Mouse (Mus musculus) kidney, embryonic 14.5 days (tissue): ENCODE measurements at regions not wholly inside any gene's neighbourhood (a gene's known extent, or its start where the extent isn't known, plus 50 kb on each side); places are given as distances from the start of the nearest gene placed in this dataset.

Source experiments
- ATAC-seq: fragments of 200-750 bp; cut with Nextera tagmentation; 2 replicates; pipeline ENCODE4 v1.8.0; 2017; ENCODE audit warnings: moderate number of reproducible peaks, mild to moderate bottlenecking, moderate TSS enrichment, moderate library complexity; ENCODE audit not compliant: low FRiP score, low TSS enrichment
- H3K27ac ChIP-seq: fragments of 300-500 bp; sonication (generic); 2 replicates; pipeline ENCODE4 v1.5.1; 2014; ENCODE audit warnings: low read depth, mild to moderate bottlenecking, low read length, moderate library complexity, mixed read lengths
- H3K27me3 ChIP-seq: fragments of 300-500 bp; sonication (generic); 2 replicates; pipeline ENCODE4 v1.6.1; 2014; ENCODE audit warnings: mild to moderate bottlenecking, low read length; ENCODE audit not compliant: control insufficient read depth, insufficient read depth
- H3K36me3 ChIP-seq: fragments of 300-500 bp; sonication (generic); 2 replicates; pipeline ENCODE4 v1.6.1; 2014; ENCODE audit warnings: low read length, mixed read lengths; ENCODE audit not compliant: control insufficient read depth, insufficient read depth
- H3K4me1 ChIP-seq: fragments of 300-500 bp; sonication (generic); 2 replicates; pipeline ENCODE4 v1.6.1; 2014; ENCODE audit warnings: low read length, mixed read lengths; ENCODE audit not compliant: control insufficient read depth, insufficient read depth
- H3K4me2 ChIP-seq: fragments of 300-500 bp; sonication (generic); replicated peaks from 2 replicates; pipeline ENCODE4 v1.6.1; 2014; ENCODE audit warnings: low read depth, mild to moderate bottlenecking, low read length
- H3K4me3 ChIP-seq: fragments of 300-500 bp; sonication (generic); 2 replicates; pipeline ENCODE4 v1.5.1; 2014; ENCODE audit warnings: mild to moderate bottlenecking, low read length
- H3K9ac ChIP-seq: fragments of 300-500 bp; sonication (generic); 2 replicates; pipeline ENCODE4 v1.6.1; 2014; ENCODE audit warnings: low read depth, mild to moderate bottlenecking, low read length, moderate library complexity
- H3K9me3 ChIP-seq: fragments of 300-500 bp; sonication (generic); 2 replicates; pipeline ENCODE4 v1.6.1; 2016; ENCODE audit warnings: low read length; ENCODE audit not compliant: control insufficient read depth
- WGBS: fragments of 180-500 bp; shearing (Covaris S2); extraction: QIAGEN DNeasy Blood & Tissue Kit; methylation state at CpG from one replicate; pipeline ENCODE4 v1.1.7; 2014; 5-methylcytosine and 5-hydroxymethylcytosine counted together

GRCm38 (mm10) chr1:80874140-80874849 is 116.0 kb upstream of the Dock10 start:
- 63% methylated on average over 4 of the region's 4 CpGs for WGBS
- no peak for ATAC-seq
- Histone ChIP-seq H3K4me1 (no peaks in the 10 kb centered on the region), H3K9ac (no peak overlapping the region), H3K27ac (no peak overlapping the region), H3K4me2 (no peak overlapping the region), H3K36me3 (no peaks in the 10 kb centered on the region), H3K27me3 (no peaks in the 10 kb centered on the region), H3K4me3 (no peak overlapping the region), H3K9me3 (no peaks in the 10 kb centered on the region)

GRCm38 (mm10) chr1:80873596-80873995 is 115.3 kb upstream of the Dock10 start:
- WGBS, result 82% methylated on average over 2 of the region's 2 CpGs
- ATAC-seq, result no peak

GRCm38 (mm10) chr1:80868805-80869204 is 110.5 kb upstream of the Dock10 start:
- H3K36me3 ChIP-seq, result no peaks in the 10 kb centered on the region
- H3K27me3 ChIP-seq, result no peaks in the 10 kb centered on the region
- no peaks in the 10 kb centered on the region for H3K9me3 ChIP-seq
- no peak overlapping the region for H3K9ac ChIP-seq
- ATAC-seq, result no peak
- H3K4me1 ChIP-seq, result no peaks in the 10 kb centered on the region
- H3K4me3 ChIP-seq, result no peak overlapping the region
- H3K27ac ChIP-seq, result no peak overlapping the region
- no peak overlapping the region for H3K4me2 ChIP-seq

More at GRCm38 (mm10) chr1:80873596-80873995, 115.3 kb upstream of the Dock10 start:
- H3K36me3 ChIP-seq, result no peaks in the 10 kb centered on the region
- no peak overlapping the region for H3K27ac ChIP-seq
- H3K4me2 ChIP-seq, result no peak overlapping the region
- H3K27me3 ChIP-seq, result no peaks in the 10 kb centered on the region
- no peaks in the 10 kb centered on the region for H3K4me1 ChIP-seq
- no peaks in the 10 kb centered on the region for H3K9me3 ChIP-seq
- H3K4me3 ChIP-seq, result no peak overlapping the region
- no peak overlapping the region for H3K9ac ChIP-seq

- 85% methylated on average over 2 of the region's 2 CpGs for WGBS
- ATAC-seq, result no peak
- H3K36me3 ChIP-seq, result no peaks in the 10 kb centered on the region
- H3K27me3 ChIP-seq, result no peaks in the 10 kb centered on the region
- no peaks in the 10 kb centered on the region for H3K4me1 ChIP-seq
- H3K4me3 ChIP-seq, result no peak overlapping the region
- H3K9me3 ChIP-seq, result no peaks in the 10 kb centered on the region
- H3K9ac ChIP-seq, result no peak overlapping the region
- H3K27ac ChIP-seq, result no peak overlapping the region
- no peak overlapping the region for H3K4me2 ChIP-seq
These were observed 98.7 kb upstream of the Dock10 start for GRCm38 (mm10) chr1:80856981-80857380.

GRCm38 (mm10) chr1:80854945-80855656 is 96.8 kb upstream of the Dock10 start:
- H3K27me3 ChIP-seq, result no peaks in the 10 kb centered on the region
- H3K27ac ChIP-seq, result peak overlapping the region; percentile 42; the same call in 1 of the 2 replicates
- H3K4me2 ChIP-seq, result no peak overlapping the region
- no peaks in the 10 kb centered on the region for H3K36me3 ChIP-seq
- H3K9me3 ChIP-seq, result no peaks in the 10 kb centered on the region
- no peaks in the 10 kb centered on the region for H3K4me1 ChIP-seq
- peak; percentile 52; the same call in 1 of the 2 replicates for ATAC-seq
- 52% methylated on average over 2 of the region's 2 CpGs for WGBS
- no peak overlapping the region for H3K4me3 ChIP-seq
- H3K9ac ChIP-seq, result no peak overlapping the region

GRCm38 (mm10) chr1:80854289-80854701 is 96.0 kb upstream of the Dock10 start:
- 38% methylated on average over 7 of the region's 7 CpGs for WGBS
- ATAC-seq, result peak; percentile 80
- Histone ChIP-seq H3K4me1 (no peaks in the 10 kb centered on the region), H3K9me3 (no peaks in the 10 kb centered on the region), H3K4me3 (no peak overlapping the region), H3K4me2 (no peak overlapping the region), H3K27ac (no peak overlapping the region; the same call in 1 of the 2 replicates), H3K9ac (no peak overlapping the region), H3K36me3 (no peaks in the 10 kb centered on the region), H3K27me3 (no peaks in the 10 kb centered on the region)

- 70% methylated on average over 2 of the region's 2 CpGs for WGBS
- no peak for ATAC-seq
- H3K27ac ChIP-seq, result no peak overlapping the region
- H3K4me1 ChIP-seq, result no peaks in the 10 kb centered on the region
- H3K9ac ChIP-seq, result no peak overlapping the region
- H3K27me3 ChIP-seq, result no peaks in the 10 kb centered on the region
- no peaks in the 10 kb centered on the region for H3K36me3 ChIP-seq
- no peak overlapping the region for H3K4me3 ChIP-seq
- H3K9me3 ChIP-seq, result no peaks in the 10 kb centered on the region
- H3K4me2 ChIP-seq, result no peak overlapping the region
These were observed 94.4 kb upstream of the Dock10 start for GRCm38 (mm10) chr1:80852761-80853160.

GRCm38 (mm10) chr1:80830196-80830794 is 72.0 kb upstream of the Dock10 start:
- Histone ChIP-seq H3K27me3 (no peaks in the 10 kb centered on the region), H3K4me3 (no peak overlapping the region), H3K9me3 (no peaks in the 10 kb centered on the region), H3K27ac (no peak overlapping the region), H3K9ac (no peak overlapping the region), H3K4me1 (no peaks in the 10 kb centered on the region), H3K36me3 (no peaks in the 10 kb centered on the region), H3K4me2 (no peak overlapping the region)
- no peak for ATAC-seq

GRCm38 (mm10) chr1:80826383-80826782 is 68.1 kb upstream of the Dock10 start:
- WGBS, result 91% methylated on average over 1 of the region's 1 CpGs
- no peaks in the 10 kb centered on the region for H3K4me1 ChIP-seq

More at GRCm38 (mm10) chr1:80826383-80826782, 68.1 kb upstream of the Dock10 start:
- no peak overlapping the region for H3K9ac ChIP-seq
- no peak overlapping the region for H3K4me3 ChIP-seq
- no peak overlapping the region for H3K27ac ChIP-seq
- no peak for ATAC-seq
- no peaks in the 10 kb centered on the region for H3K27me3 ChIP-seq
- no peaks in the 10 kb centered on the region for H3K9me3 ChIP-seq
- H3K36me3 ChIP-seq, result no peaks in the 10 kb centered on the region
- no peak overlapping the region for H3K4me2 ChIP-seq
